Mouse (Mus musculus) stomach, postnatal 0 days (tissue): ENCODE results near the gene Trim47.

Source experiments
- CTCF ChIP-seq: IDR thresholded peaks from 2 replicates; pipeline ENCODE4 v1.5.1; 2016; ENCODE audit warnings: antibody characterized with exemption, low read depth, mild to moderate bottlenecking, moderate library complexity
- EP300 ChIP-seq: optimal IDR thresholded peaks from 2 replicates; pipeline ENCODE3; 2016; ENCODE audit warnings: antibody characterized with exemption

GRCm38 (mm10) chr11:116131349-116132170, 4.5 kb upstream of the Trim47 start:
- TF ChIP-seq CTCF, result no peak
- TF ChIP-seq EP300, result no peak
